Comparison of ENCODE assay signal across 9 mouse cellular contexts in genomic region chr5:66503557-66504433, GRCm38 (mm10).
DNase-seq lines count a peak whose midpoint lies in the region; ATAC-seq and TF ChIP-seq lines count a peak whose summit lies in the region.
"Had no signal": no experiment of that assay in that cellular context is flagged by ENCODE, and none has a peak within 500 bp of the region (broad histone marks: within the 10 kb centered on the region; RNA-seq: fewer than 3 reads in every experiment).

No protein-coding gene starts in this region.

- 58% methylated on average over 17 of the region's 17 CpGs for WGBS in hindbrain, embryonic 13.5 days
- WGBS in hindbrain, embryonic 11.5 days: 64% methylated on average over 17 of the region's 17 CpGs
- 45% methylated on average over 17 of the region's 17 CpGs for WGBS in limb, embryonic 11.5 days
- 65% methylated on average over 17 of the region's 17 CpGs for WGBS in midbrain, embryonic 14.5 days
- 82% methylated on average over 17 of the region's 17 CpGs for WGBS in cerebellum, adult 2 months

- no peak overlapping the region; the same call in 1 of the 2 replicates for H3K9ac ChIP-seq in hindbrain, embryonic 13.5 days
- H3K9ac ChIP-seq in hindbrain, embryonic 11.5 days (ENCODE audit: low read depth, low read length): no peak overlapping the region
- no peak overlapping the region for H3K9ac ChIP-seq in limb, embryonic 11.5 days (ENCODE audit: low read length)
- no peak overlapping the region for H3K9ac ChIP-seq in midbrain, embryonic 14.5 days (replicated peaks; ENCODE audit: low read length)
- H3K9ac ChIP-seq: limb, embryonic 15.5 days had no signal

- DNase-seq in hindbrain, embryonic 11.5 days (ENCODE audit: low spot score): no peak
- DNase-seq in forelimb bud, embryonic 11.5 days (ENCODE audit: low read depth, low spot score): peak; percentile 60
- no peak for DNase-seq in limb, embryonic 11.5 days (ENCODE audit: low spot score)
- peak; percentile 49 for DNase-seq in midbrain, embryonic 14.5 days
- no peak for DNase-seq in spleen, adult 18-20 months
- DNase-seq in right cerebral cortex, postnatal 10 days (ENCODE audit: low spot score in 2 of 2): no peak
- DNase-seq in cerebellum, adult 2 months: no peak

- no peak for TF ChIP-seq CTCF in cerebellum, adult 2 months (IDR thresholded peaks at IDR 0.05; ENCODE audit: borderline replicate concordance, insufficient read depth, low read depth, low read length)

- peak overlapping the region; percentile 37; the same call in 1 of the 2 replicates for H3K27ac ChIP-seq in hindbrain, embryonic 13.5 days
- H3K27ac ChIP-seq in hindbrain, embryonic 11.5 days (ENCODE audit: low read depth, low read length): no peak overlapping the region
- H3K27ac ChIP-seq in limb, embryonic 11.5 days (replicated peaks; ENCODE audit: low read depth, low read length): no peak overlapping the region; the same call in 1 of the 2 replicates
- H3K27ac ChIP-seq in midbrain, embryonic 14.5 days (replicated peaks; ENCODE audit: low read depth, low read length): no peak overlapping the region; the same call in 1 of the 2 replicates
- no peak overlapping the region for H3K27ac ChIP-seq in cerebellum, adult 2 months (ENCODE audit: insufficient read depth, low read length)
- H3K27ac ChIP-seq: limb, embryonic 15.5 days had no signal

- no peaks in the 10 kb centered on the region for H3K9me3 ChIP-seq in hindbrain, embryonic 13.5 days
- no peaks in the 10 kb centered on the region for H3K9me3 ChIP-seq in hindbrain, embryonic 11.5 days (ENCODE audit: control insufficient read depth, low read length)
- no peaks in the 10 kb centered on the region for H3K9me3 ChIP-seq in limb, embryonic 11.5 days (ENCODE audit: control insufficient read depth, low read length)
- H3K9me3 ChIP-seq in midbrain, embryonic 14.5 days (ENCODE audit: control insufficient read depth, low read length): no peaks in the 10 kb centered on the region
- H3K9me3 ChIP-seq: limb, embryonic 15.5 days had no signal

- H3K27me3 ChIP-seq in hindbrain, embryonic 13.5 days: no peaks in the 10 kb centered on the region
- H3K27me3 ChIP-seq in hindbrain, embryonic 11.5 days (ENCODE audit: control insufficient read depth, insufficient read depth, low read length): no peaks in the 10 kb centered on the region
- no peaks in the 10 kb centered on the region for H3K27me3 ChIP-seq in limb, embryonic 11.5 days (ENCODE audit: control insufficient read depth, insufficient read depth, low read length)
- no peaks in the 10 kb centered on the region for H3K27me3 ChIP-seq in midbrain, embryonic 14.5 days (ENCODE audit: control insufficient read depth, insufficient read depth, low read length)
- no peaks in the 10 kb centered on the region; the same call in 1 of the 2 replicates for H3K27me3 ChIP-seq in cerebellum, adult 2 months (ENCODE audit: control insufficient read depth, insufficient read depth, low read length)
- H3K27me3 ChIP-seq: limb, embryonic 15.5 days had no signal

- ATAC-seq in hindbrain, embryonic 13.5 days (ENCODE audit: low FRiP score): peak; percentile 27; the same call in 1 of the 2 replicates
- ATAC-seq in hindbrain, embryonic 11.5 days (ENCODE audit: low FRiP score): no peak
- peak; percentile 26; the same call in 1 of the 2 replicates for ATAC-seq in limb, embryonic 11.5 days (ENCODE audit: insufficient number of reproducible peaks, low FRiP score, low TSS enrichment, low read depth)
- no peak for ATAC-seq in midbrain, embryonic 14.5 days (ENCODE audit: low FRiP score, low TSS enrichment)

- H3K36me3 ChIP-seq in hindbrain, embryonic 13.5 days: no peaks in the 10 kb centered on the region
- H3K36me3 ChIP-seq in hindbrain, embryonic 11.5 days (ENCODE audit: control insufficient read depth, insufficient read depth, low read length): no peaks in the 10 kb centered on the region
- H3K36me3 ChIP-seq in limb, embryonic 11.5 days (ENCODE audit: control insufficient read depth, insufficient read depth, low read length): no peaks in the 10 kb centered on the region
- H3K36me3 ChIP-seq in midbrain, embryonic 14.5 days (ENCODE audit: control insufficient read depth, insufficient read depth, low read length): no peaks in the 10 kb centered on the region
- H3K36me3 ChIP-seq: limb, embryonic 15.5 days had no signal

- H3K4me1 ChIP-seq in hindbrain, embryonic 13.5 days (replicated peaks): peaks cover 26% of the 10 kb centered on the region
- no peaks in the 10 kb centered on the region for H3K4me1 ChIP-seq in hindbrain, embryonic 11.5 days (replicated peaks; ENCODE audit: control insufficient read depth, insufficient read depth, low read length)
- H3K4me1 ChIP-seq in limb, embryonic 11.5 days (ENCODE audit: control insufficient read depth, insufficient read depth, low read length): peaks cover 9% of the 10 kb centered on the region
- H3K4me1 ChIP-seq in midbrain, embryonic 14.5 days (ENCODE audit: control insufficient read depth, insufficient read depth, low read length): peaks cover 7% of the 10 kb centered on the region; the same call in 1 of the 2 replicates
- H3K4me1 ChIP-seq in cerebellum, adult 2 months (ENCODE audit: control insufficient read depth, insufficient read depth, low read length): no peaks in the 10 kb centered on the region; the same call in 1 of the 2 replicates

- no peak for TF ChIP-seq POLR2A in cerebellum, adult 2 months (IDR thresholded peaks at IDR 0.05; ENCODE audit: borderline replicate concordance, insufficient read depth, low read length)

- no peak overlapping the region for H3K4me3 ChIP-seq in hindbrain, embryonic 13.5 days
- H3K4me3 ChIP-seq in hindbrain, embryonic 11.5 days (ENCODE audit: low read depth, low read length): no peak overlapping the region
- no peak overlapping the region for H3K4me3 ChIP-seq in limb, embryonic 11.5 days (ENCODE audit: low read depth, low read length)
- no peak overlapping the region for H3K4me3 ChIP-seq in midbrain, embryonic 14.5 days (replicated peaks; ENCODE audit: low read depth, low read length)
- H3K4me3 ChIP-seq in cerebellum, adult 2 months (replicated peaks; ENCODE audit: insufficient read depth, low read depth, low read length): no peak overlapping the region
- H3K4me3 ChIP-seq: limb, embryonic 15.5 days had no signal

- H3K4me2 ChIP-seq in hindbrain, embryonic 13.5 days: no peak overlapping the region
- no peak overlapping the region for H3K4me2 ChIP-seq in hindbrain, embryonic 11.5 days (replicated peaks; ENCODE audit: low read depth, low read length)
- no peak overlapping the region for H3K4me2 ChIP-seq in limb, embryonic 11.5 days (ENCODE audit: low read depth, severe bottlenecking)
- no peak overlapping the region for H3K4me2 ChIP-seq in midbrain, embryonic 14.5 days (ENCODE audit: low read length)
- H3K4me2 ChIP-seq: limb, embryonic 15.5 days had no signal

Comparison
In these comparisons a context has a peak if more than half of its experiments do, and no peak if none do; other contexts are left out.
1. ATAC-seq: peak in hindbrain, embryonic 13.5 days (single experiment) and limb, embryonic 11.5 days (single experiment); none in hindbrain, embryonic 11.5 days (single experiment) and midbrain, embryonic 14.5 days (single experiment).
2. DNase-seq: peak in forelimb bud, embryonic 11.5 days (single experiment) and midbrain, embryonic 14.5 days (single experiment); none in hindbrain, embryonic 11.5 days (single experiment), limb, embryonic 11.5 days (single experiment), spleen, adult 18-20 months (0 of 2), right cerebral cortex, postnatal 10 days (0 of 2) and cerebellum, adult 2 months (0 of 2).